Mouse (Mus musculus): Measurements from ENCODE around the gene Rpl32. TPM values are rescaled to one million over a fixed set of nuclear protein-coding genes. Genes with fewer than 3 reads are reported as not detected.

Rpl32 gene
- total RNA-seq, 2 experiments from 2014 or later = 488 to 493 TPM

GRCm38 (mm10) chr6:115772201-115772600, 36.3 kb downstream of the Rpl32 start:
- H3K4me3 ChIP-seq = no peak overlapping the region
- no peak for DNase-seq (ENCODE audit: low spot score in 2 of 2)
- TF ChIP-seq CTCF (conservative IDR thresholded peaks at IDR 0.05) = no peak

GRCm38 (mm10) chr6:115770852-115771251, 37.7 kb downstream of the Rpl32 start:
- no peak for DNase-seq (ENCODE audit: low spot score in 2 of 2)
- H3K27ac ChIP-seq = no peak overlapping the region
- no peak overlapping the region for H3K4me3 ChIP-seq
- no peak for TF ChIP-seq CTCF (conservative IDR thresholded peaks at IDR 0.05)

More at GRCm38 (mm10) chr6:115772201-115772600, 36.3 kb downstream of the Rpl32 start:
- H3K27ac ChIP-seq = no peak overlapping the region

GRCm38 (mm10) chr6:115770059-115770670, 38.4 kb downstream of the Rpl32 start:
- no peak overlapping the region for H3K27ac ChIP-seq
- no peak for DNase-seq (ENCODE audit: low spot score in 2 of 2)
- H3K4me3 ChIP-seq = no peak overlapping the region
- TF ChIP-seq CTCF (conservative IDR thresholded peaks at IDR 0.05) = peak; percentile 58

DNA sequence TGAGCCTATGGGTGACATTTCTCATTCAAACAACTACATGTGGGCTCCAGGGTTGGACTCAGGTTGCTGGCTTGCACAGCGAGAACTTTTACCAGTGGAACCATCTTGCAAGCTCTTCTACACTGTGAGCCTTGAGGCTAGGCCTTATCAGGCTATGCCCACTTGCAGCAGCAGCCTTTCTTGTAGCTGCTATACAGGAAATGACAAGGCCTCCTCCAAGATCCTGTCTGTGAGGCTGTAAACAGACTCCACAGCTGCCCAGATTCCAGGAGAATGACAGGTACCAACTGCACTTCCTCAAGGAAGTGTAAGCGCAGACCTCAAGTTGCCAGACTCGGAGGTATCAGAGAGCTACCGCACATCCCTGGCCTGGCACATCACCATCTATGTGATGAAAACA, 40.3 kb downstream of the Rpl32 start:
- no peak for DNase-seq (ENCODE audit: low spot score in 2 of 2)
- no peak for TF ChIP-seq CTCF (conservative IDR thresholded peaks at IDR 0.05)
- no peak overlapping the region for H3K27ac ChIP-seq
- H3K4me3 ChIP-seq = no peak overlapping the region

DNA sequence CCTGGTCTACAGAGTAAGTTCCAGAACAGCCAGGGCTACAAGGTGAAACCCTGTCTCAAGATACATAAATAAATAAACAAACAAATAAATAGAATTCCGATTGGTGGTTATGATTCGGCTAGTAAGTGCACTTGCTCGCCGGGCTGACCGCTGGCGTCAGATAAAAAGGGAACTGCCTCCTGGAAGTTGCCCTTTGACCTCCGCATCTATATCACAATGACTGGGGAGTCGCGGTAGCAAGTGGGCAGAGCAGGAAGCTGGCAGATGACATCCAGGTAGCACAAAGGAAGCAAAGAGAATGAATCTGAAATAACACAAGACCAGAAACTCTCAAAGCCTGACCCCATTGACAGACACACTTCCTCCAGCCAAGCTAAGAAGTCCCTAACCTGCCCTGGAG, 41.2 kb downstream of the Rpl32 start:
- Histone ChIP-seq H3K4me3 (no peak overlapping the region), H3K27ac (no peak overlapping the region)
- no peak for TF ChIP-seq CTCF (conservative IDR thresholded peaks at IDR 0.05)
- no peak for DNase-seq (ENCODE audit: low spot score in 2 of 2)

DNA sequence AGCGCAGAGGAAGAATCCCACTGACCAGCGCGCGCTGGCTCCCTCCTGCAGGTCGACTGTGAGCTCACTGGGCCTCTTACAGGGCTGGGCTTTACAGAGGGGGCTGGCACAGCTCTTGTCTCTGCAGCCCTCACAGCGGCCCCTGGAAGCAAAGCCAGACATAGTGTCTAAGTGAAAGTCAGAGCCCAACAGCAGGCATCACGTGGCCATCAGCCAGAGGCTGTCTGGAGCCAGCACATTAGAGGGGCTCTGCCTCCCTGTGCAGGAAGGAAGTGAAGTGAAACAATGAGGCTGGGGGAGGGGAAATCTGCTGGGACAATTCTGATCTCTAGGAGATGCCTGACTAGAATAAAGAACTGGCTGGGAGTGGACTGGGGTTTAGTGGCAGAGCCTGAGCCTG, 44.4 kb downstream of the Rpl32 start:
- peak in 1 of 2 experiments; percentile 9 for DNase-seq (ENCODE audit: low spot score in 2 of 2)
- Histone ChIP-seq H3K4me3 (0 out of 2 replicates have a peak overlapping the region, but pooled peaks have one; percentile 12), H3K27ac (no peak overlapping the region)
- no peak for TF ChIP-seq CTCF (conservative IDR thresholded peaks at IDR 0.05)

DNA sequence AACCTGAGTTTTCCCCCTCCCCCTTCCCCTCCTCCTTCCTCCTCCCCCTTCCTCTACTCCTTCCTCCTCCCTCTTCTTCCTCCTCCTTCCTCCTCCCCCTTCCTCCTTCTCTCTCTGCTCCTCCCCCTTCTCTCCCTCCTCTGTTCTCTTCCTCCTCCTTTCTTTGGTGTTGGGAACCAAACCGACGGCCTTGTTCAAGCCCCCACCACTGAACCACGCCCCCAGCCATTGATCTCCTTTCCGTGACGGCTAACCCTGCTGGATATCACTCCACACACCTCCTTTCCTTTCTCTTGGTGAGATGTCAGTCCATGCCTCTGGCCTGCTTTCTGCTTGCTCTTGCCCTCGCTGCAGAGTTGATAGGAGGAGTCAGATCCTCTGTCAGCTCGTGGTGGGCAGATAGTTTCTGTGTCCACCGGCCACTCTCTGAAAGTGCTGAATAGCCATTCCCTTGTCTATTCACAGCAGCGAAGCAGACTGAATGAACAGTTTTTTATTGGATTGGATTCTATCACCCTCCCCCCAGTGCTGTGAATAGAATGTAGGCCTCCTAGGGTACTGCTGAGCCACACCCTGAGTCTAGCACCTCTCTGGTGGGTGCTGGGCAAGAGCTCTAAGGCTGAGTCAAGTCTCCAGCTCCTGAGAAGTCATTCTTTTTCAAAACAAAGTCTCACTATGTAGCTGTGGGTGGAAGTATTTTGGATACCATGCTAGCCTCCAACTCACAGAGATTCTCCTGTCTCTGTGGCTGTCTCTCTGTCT, 46.4 kb downstream of the Rpl32 start, which contains the start of gene Tmem40:
Tmem40 (minus strand) TSS at position 416 of the 762 bp plus-strand sequence.
- Histone ChIP-seq H3K4me3 (no peak within 1 kb of the TSS), H3K27ac (no peak within 1 kb of the TSS)
- no peak for TF ChIP-seq CTCF (conservative IDR thresholded peaks at IDR 0.05)
- no peak for DNase-seq (ENCODE audit: low spot score in 2 of 2)

DNA sequence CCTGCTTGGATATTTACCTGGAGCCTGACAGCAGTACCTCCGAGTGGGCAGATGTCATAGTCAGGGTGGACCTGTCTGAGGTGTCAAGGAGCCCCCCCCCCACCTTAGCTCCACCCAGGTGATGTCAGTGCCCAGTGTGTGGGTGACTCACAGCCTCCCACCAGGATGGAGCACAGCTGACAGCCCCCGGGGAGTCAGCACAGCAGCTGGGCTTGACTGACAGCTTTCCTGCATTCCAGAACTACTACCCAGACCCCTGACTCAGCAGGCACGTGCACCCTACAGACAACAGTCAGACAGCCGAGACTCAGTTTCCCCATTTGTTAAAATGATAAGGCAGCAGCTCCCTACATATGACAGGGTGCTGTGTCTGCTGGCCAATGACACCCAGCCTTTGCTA, 47.6 kb downstream of the Rpl32 start:
- no peak for DNase-seq (ENCODE audit: low spot score in 2 of 2)
- H3K4me3 ChIP-seq = no peak overlapping the region
- no peak for TF ChIP-seq CTCF (conservative IDR thresholded peaks at IDR 0.05)
- H3K27ac ChIP-seq = no peak overlapping the region

DNA sequence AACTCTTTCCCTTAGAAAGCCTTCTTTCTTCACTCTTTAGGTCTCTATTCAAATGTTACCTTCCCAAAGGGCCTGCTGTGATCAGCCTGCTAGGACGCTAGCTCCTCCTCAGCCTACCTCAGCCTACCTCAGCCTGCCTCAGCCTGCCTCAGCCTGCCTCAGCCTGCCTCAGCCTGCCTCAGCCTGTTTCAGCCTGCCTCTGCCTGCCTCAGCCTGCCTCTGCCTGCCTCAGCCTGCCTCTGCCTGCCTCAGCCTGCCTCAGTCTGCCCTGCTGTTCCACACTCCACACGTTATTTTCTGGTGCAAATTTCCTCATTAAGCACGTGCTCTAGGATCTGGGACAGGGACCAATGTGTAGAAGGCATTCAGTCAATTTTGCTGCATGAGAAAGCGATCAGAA, 48.4 kb downstream of the Rpl32 start:
- DNase-seq (ENCODE audit: low spot score in 2 of 2) = no peak
- H3K4me3 ChIP-seq = no peak overlapping the region
- no peak overlapping the region for H3K27ac ChIP-seq
- no peak for TF ChIP-seq CTCF (conservative IDR thresholded peaks at IDR 0.05)

DNA sequence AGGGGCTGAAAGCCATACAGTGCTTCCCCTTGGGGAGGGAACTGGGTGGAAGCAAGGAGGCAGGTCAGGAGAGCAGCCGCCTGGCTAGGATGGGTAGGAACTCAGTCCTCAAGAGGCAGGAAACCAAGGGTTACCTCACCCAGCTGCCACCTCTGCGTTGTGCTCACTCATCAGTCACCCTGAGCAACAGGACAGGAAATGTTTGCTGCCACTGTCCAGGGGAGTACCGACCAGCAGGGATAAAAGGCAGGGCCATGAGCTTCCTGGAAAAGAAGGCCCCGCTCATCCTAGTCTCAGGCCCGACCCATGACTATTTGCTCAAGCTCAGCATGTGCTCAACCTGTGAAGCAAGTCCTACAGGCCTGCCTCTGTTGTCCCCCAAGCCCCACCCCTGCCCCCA, 49.1 kb downstream of the Rpl32 start:
- Histone ChIP-seq H3K27ac (no peak overlapping the region), H3K4me3 (no peak overlapping the region)
- no peak for DNase-seq (ENCODE audit: low spot score in 2 of 2)
- TF ChIP-seq CTCF (conservative IDR thresholded peaks at IDR 0.05) = no peak

DNA sequence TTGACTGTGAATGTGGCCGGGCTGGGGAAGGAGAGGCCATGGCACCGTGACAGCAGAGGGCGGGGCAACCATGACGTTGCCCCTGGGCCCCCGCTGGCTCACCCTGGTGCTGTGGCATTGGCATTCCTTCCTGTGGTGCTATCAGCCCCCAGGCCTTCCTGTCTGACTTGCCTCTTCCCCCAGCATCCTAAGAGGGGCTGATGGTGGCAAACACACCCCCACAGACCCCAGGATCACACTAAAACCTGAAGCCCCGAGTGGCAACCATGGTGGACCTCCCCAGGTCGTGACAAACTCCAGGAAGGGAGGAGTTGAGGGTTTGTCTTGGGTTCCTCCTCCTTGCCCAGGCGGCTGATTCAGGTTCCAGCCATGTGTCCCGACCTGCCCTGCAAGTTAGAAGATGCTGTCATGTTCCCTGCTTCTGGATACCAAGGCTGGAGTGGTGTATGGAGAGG, 49.5 kb downstream of the Rpl32 start:
- DNase-seq (ENCODE audit: low spot score in 2 of 2) = no peak
- H3K4me3 ChIP-seq = no peak overlapping the region
- no peak for TF ChIP-seq CTCF (conservative IDR thresholded peaks at IDR 0.05)
- no peak overlapping the region for H3K27ac ChIP-seq

GRCm38 (mm10) chr6:115755536-115755935, 53.0 kb downstream of the Rpl32 start:
- H3K27ac ChIP-seq = no peak overlapping the region
- no peak for TF ChIP-seq CTCF (conservative IDR thresholded peaks at IDR 0.05)
- DNase-seq (ENCODE audit: low spot score in 2 of 2) = no peak
- no peak overlapping the region for H3K4me3 ChIP-seq

Small RNAs within 50 kb of the gene (microRNA-seq; reads per million reads assigned to microRNA genes)
- gene Mir7660 = 0 reads per million in 2 experiments

Other genes with a start within 250 kb of the Rpl32 start
- not detected for gene Mkrn2os, start 216.2 kb downstream of the Rpl32 start, total RNA-seq (2021)
- 10 to 100 TPM; 31.6 to 35.4 TPM for gene Mkrn2, start 206.8 kb downstream of the Rpl32 start, total RNA-seq (2021)
- gene Raf1, start 132.1 kb downstream of the Rpl32 start, total RNA-seq (2021) = 10 to 100 TPM; 81.8 to 98.6 TPM
- gene Tmem40, start 46.3 kb downstream of the Rpl32 start, total RNA-seq (2021) = under 1 TPM; 0.42 to 0.44 TPM
- gene Cand2, start 34.2 kb downstream of the Rpl32 start, total RNA-seq (2021) = 1 to 10 TPM; 3.2 to 4.0 TPM
- 1 to 10 TPM; 3.9 to 4.5 TPM for gene Efcab12, start 29.7 kb upstream of the Rpl32 start, total RNA-seq (2021)
- 1 to 10 TPM; 6.3 to 6.8 TPM for gene Mbd4, start 44.6 kb upstream of the Rpl32 start, total RNA-seq (2021)
- gene Ift122, start 44.7 kb upstream of the Rpl32 start, total RNA-seq (2021) = 10 to 100 TPM; 30.3 TPM
- gene Rho, start 123.0 kb upstream of the Rpl32 start, total RNA-seq (2021) = 1 to 10 TPM in 1 of 2 experiments, under 1 TPM in 1; 0.49 to 1.1 TPM
- gene H1foo, start 136.2 kb upstream of the Rpl32 start, total RNA-seq (2021) = not detected
- 10 to 100 TPM; 16.6 to 24.4 TPM for gene Plxnd1, start 186.3 kb upstream of the Rpl32 start, total RNA-seq (2021)